In the genomic region with DNA sequence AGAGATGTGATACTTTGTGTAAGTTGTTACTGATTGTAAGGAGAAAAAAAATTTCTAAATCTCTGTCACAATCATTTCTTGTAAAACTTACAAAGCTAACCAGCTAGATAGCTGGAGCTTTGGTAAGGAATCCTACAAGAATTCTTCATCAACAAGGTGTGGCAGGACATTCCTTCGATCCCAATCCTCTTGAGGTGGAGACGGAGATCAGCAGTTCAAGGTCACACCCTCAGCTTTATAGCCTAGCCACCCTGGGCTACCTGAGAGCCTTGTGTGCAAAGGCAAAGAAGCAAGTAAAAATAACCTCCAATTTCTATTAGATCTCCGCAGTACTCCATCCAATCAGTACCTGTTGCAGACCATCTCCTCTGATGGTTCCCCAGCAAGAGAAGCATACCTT, we compare ENCODE assay signal across 30 mouse cellular contexts. TPM values are rescaled to one million over a fixed set of nuclear protein-coding genes. Genes with fewer than 3 reads are reported as not detected.
"Had no signal": no experiment of that assay in that cellular context is flagged by ENCODE, and none has a peak within 500 bp of the region (broad histone marks: within the 10 kb centered on the region; RNA-seq: fewer than 3 reads in every experiment).

No protein-coding gene starts in this region.

- ATAC-seq: liver, embryonic 12.5 days; liver, postnatal 0 days; lung, postnatal 0 days; midbrain, embryonic 13.5 days; midbrain, embryonic 15.5 days; midbrain, embryonic 16.5 days had no signal

- DNase-seq: left cerebral cortex, postnatal 4 days; liver; liver, embryonic 13.5 days; liver, postnatal 0 days; lung, adult 18-20 months; lung, adult 2 months; lung, embryonic 14.5 days; lung, postnatal 10 days; lung, postnatal 14 days; lung, postnatal 36 days; lung, postnatal 4 days; midbrain, embryonic 14.5 days had no signal

- H3K9ac ChIP-seq: limb, embryonic 12.5 days; limb, embryonic 13.5 days; limb, embryonic 15.5 days; liver, embryonic 12.5 days; liver, embryonic 13.5 days; liver, embryonic 14.5 days; liver, embryonic 15.5 days; liver, postnatal 0 days; lung, embryonic 14.5 days; lung, embryonic 15.5 days; midbrain, embryonic 12.5 days; midbrain, embryonic 13.5 days; midbrain, embryonic 15.5 days had no signal

- H3K27ac ChIP-seq: limb, embryonic 10.5 days; limb, embryonic 12.5 days; limb, embryonic 13.5 days; limb, embryonic 15.5 days; liver, embryonic 12.5 days; liver, embryonic 13.5 days; liver, embryonic 14.5 days; liver, embryonic 15.5 days; lung, embryonic 15.5 days; macrophage; midbrain, embryonic 10.5 days; midbrain, embryonic 12.5 days; midbrain, embryonic 13.5 days; midbrain, embryonic 15.5 days had no signal

- H3K36me3 ChIP-seq: limb, embryonic 10.5 days; limb, embryonic 12.5 days; limb, embryonic 13.5 days; limb, embryonic 15.5 days; liver, embryonic 12.5 days; liver, embryonic 13.5 days; liver, embryonic 15.5 days; lung, embryonic 15.5 days; midbrain, embryonic 10.5 days; midbrain, embryonic 12.5 days; midbrain, embryonic 13.5 days; midbrain, embryonic 15.5 days had no signal

- H3K4me2 ChIP-seq: limb, embryonic 12.5 days; limb, embryonic 13.5 days; limb, embryonic 15.5 days; liver, embryonic 12.5 days; liver, embryonic 13.5 days; liver, embryonic 15.5 days; lung, embryonic 14.5 days; lung, embryonic 15.5 days; midbrain, embryonic 11.5 days; midbrain, embryonic 12.5 days; midbrain, embryonic 13.5 days; midbrain, embryonic 15.5 days had no signal

- H3K4me3 ChIP-seq: limb, embryonic 10.5 days; limb, embryonic 12.5 days; limb, embryonic 13.5 days; limb, embryonic 15.5 days; liver, embryonic 12.5 days; liver, embryonic 13.5 days; liver, embryonic 15.5 days; lung, embryonic 15.5 days; megakaryocyte, embryonic 14.5 days; midbrain, embryonic 10.5 days; midbrain, embryonic 12.5 days; midbrain, embryonic 13.5 days; midbrain, embryonic 15.5 days; myocyte had no signal

- H3K27me3 ChIP-seq: limb, embryonic 15.5 days; liver, embryonic 12.5 days; liver, embryonic 13.5 days; liver, embryonic 15.5 days; lung, embryonic 15.5 days; megakaryocyte, embryonic 14.5 days had no signal

- H3K9me3 ChIP-seq: limb, embryonic 10.5 days; limb, embryonic 12.5 days; limb, embryonic 13.5 days; limb, embryonic 15.5 days; liver, embryonic 12.5 days; liver, embryonic 13.5 days; liver, embryonic 15.5 days; lung, embryonic 15.5 days; megakaryocyte, embryonic 14.5 days; midbrain, embryonic 10.5 days; midbrain, embryonic 12.5 days; midbrain, embryonic 13.5 days; midbrain, embryonic 15.5 days had no signal

- H3K4me1 ChIP-seq: limb, embryonic 10.5 days; limb, embryonic 12.5 days; limb, embryonic 13.5 days; limb, embryonic 15.5 days; liver, embryonic 12.5 days; liver, embryonic 13.5 days; liver, embryonic 15.5 days; megakaryocyte, embryonic 14.5 days had no signal

RNA-seq across cellular contexts. Expression of a gene that starts 13.7 kb away (rescaled TPM):
- polyA plus RNA-seq: macrophage had no signal
